Mouse (Mus musculus) stomach, postnatal 0 days (tissue): ENCODE measurements around the gene Abat.

Experiments
- CTCF ChIP-seq: IDR thresholded peaks from 2 replicates; pipeline ENCODE4 v1.5.1; 2016; ENCODE audit warnings: antibody characterized with exemption, low read depth, mild to moderate bottlenecking, moderate library complexity
- EP300 ChIP-seq: optimal IDR thresholded peaks from 2 replicates; pipeline ENCODE3; 2016; ENCODE audit warnings: antibody characterized with exemption

DNA sequence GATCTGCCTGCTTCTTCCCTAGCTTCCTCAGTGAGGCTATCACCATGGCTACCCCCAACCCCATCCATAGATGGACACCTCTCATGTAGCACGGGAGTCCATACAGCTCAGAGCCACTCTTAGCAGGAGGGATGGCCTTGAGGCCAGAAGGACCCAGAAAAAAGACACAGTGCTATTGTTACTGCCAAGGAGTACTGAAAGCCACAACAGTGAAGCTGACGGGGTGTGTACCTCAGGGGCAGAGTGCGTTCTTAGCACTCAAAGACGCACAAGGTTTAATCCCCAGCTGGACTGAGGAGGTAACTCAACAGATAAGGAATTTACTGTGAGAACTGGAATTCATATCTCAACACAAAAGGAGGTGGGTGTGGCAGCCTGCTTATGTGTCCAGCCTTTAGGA is 59.8 kb downstream of the Abat start:
- TF ChIP-seq CTCF (no peak), EP300 (no peak)
